Mouse (Mus musculus) adrenal gland, postnatal 14 days (tissue): ENCODE data around the gene Olfr108. TPM values are rescaled to one million over a fixed set of nuclear protein-coding genes. Genes with fewer than 3 reads are reported as not detected.

Experiments
- DNase-seq: peaks from one replicate; pipeline ENCODE4 v3.0.0; 2021; ENCODE audit warnings: mixed read lengths
- long read RNA-seq, 2 experiments: library from polyadenylated mRNA; stranded (forward); transcript quantifications; one replicate each; pipeline ENCODE4 v2.0.0; 2021
- total RNA-seq: library from RNA; stranded (reverse); gene quantifications from 2 replicates; pipeline ENCODE4 v1.2.3, GENCODE M21; 2021

The Olfr108 gene
- total RNA-seq, result not detected in 2 replicates
- long read RNA-seq, experiment 1, result 0 reads
- long read RNA-seq, experiment 2, result 0 reads

DNA sequence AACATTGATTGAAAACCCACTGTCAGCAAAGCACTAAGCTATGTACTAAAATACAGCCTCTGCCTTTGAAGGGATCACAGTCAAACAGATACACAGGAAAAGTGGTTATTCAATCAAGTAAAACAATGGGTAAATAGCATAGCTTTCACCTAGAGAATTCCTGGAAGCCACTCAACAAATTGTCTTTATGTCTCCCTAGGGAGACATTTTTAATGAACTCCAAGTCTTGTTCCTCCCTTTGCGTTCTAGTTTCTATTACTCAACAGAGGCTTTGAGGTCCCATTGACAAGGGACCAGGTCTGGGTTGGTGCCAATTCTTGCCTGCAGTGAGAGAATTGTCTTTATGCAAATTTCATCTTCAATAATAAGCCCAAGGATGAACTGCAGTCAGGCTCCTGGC lies at the start of gene Olfr108:
Olfr108 (plus strand) TSS at position 301 of the 400 bp plus-strand sequence.
- no peak for DNase-seq

- DNase-seq, result no peak
These were observed 46.4 kb upstream of the Olfr108 start, which contains the start of gene Olfr107 for GRCm38 (mm10) chr17:37398926-37399325. Gene Olfr107, plus strand, starts transcription at chr17:37399226.

GRCm38 (mm10) chr17:37413380-37413779 lies 31.9 kb upstream of the Olfr108 start:
- DNase-seq, result no peak

DNA sequence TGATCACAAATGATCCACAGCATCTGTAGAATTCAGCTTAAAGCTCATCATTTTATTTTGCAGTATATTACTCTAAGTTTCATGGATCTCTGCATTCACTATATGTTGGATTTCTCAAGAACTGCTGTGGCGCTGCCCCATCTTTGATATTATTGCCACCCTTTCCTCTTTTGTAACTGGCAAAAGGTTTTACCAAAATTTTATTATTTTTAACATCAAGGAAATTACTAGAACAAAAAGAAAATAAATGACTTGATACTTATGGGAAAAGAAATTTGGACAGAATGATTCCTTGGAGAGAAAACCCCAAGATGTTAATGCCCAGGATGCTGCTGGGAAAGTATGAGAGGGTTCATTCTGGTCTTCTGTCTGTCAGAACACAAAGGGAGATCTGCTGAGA lies 13.3 kb downstream of the Olfr108 start, which contains the start of gene Olfr109:
Olfr109 (plus strand) TSS at position 301 of the 400 bp plus-strand sequence.
- DNase-seq, result no peak

DNA sequence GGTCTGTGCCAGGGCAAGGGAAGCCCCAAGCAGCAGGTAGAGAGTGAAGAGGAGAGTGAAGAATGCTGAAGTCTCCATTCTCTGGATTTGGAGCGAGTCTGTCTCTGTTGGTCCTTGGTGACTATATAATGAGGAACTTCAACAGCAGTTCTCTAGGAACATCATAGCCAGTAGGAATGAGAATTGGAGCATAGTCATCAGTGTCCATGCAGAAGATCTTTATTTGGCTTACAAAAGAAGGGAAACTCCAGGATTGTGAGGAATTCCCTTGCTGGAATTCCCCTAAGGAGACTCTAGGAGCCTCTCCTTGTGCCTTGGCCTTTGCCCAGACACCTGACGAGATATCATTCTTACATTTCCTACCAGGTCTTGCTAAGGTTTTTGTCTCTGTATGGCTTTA lies 38.2 kb downstream of the Olfr108 start, which contains the start of gene H2-M2:
H2-M2 (minus strand) TSS at position 101 of the 400 bp plus-strand sequence.
- no peak for DNase-seq

DNA sequence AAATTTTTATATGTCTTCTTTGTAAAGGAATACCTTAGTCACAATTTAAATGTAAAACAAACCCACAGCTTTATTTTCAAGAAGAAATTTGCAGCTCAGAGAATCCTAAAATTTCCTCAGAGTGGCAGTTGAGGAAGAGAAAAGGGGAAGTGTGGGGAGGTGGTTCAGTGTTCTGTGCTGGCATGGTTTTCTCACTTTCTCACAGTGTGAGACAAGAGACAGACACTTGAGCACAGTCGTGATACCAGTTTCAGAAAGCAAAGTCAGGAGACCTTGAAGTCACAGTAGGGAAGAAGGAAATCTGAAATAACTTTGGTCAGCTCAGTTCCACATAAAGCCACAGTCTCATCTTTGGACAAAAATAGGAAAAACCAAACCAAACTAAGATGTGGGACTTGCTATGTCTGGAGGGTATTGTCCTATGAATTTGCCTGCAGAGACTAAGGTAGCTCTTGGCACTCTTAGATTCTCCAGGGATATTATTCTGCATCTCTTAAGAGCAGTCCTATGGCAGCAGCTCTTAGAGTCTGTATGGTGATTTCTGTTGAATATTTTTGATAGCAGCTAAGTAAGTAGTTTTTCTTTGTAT lies 46.7 kb downstream of the Olfr108 start, which contains the start of gene Olfr110:
Olfr110 (plus strand) TSS at position 539 of the 589 bp plus-strand sequence.
- no peak for DNase-seq

Other genes with a start within 250 kb of the Olfr108 start
- not detected in 2 replicates for gene Olfr94, start 244.5 kb upstream of the Olfr108 start, total RNA-seq
- not detected in 2 replicates for gene Olfr95, start 232.4 kb upstream of the Olfr108 start, total RNA-seq
- gene Olfr96, start 225.3 kb upstream of the Olfr108 start, total RNA-seq, result not detected in 2 replicates
- not detected in 2 replicates for gene Olfr97, start 208.2 kb upstream of the Olfr108 start, total RNA-seq
- gene Olfr98, start 181.7 kb upstream of the Olfr108 start, total RNA-seq, result not detected in 2 replicates
- 3.3 and 5.9 TPM in 2 replicates for gene H2-M3, start 175.3 kb upstream of the Olfr108 start, total RNA-seq
- not detected in 2 replicates for gene Olfr99, start 162.0 kb upstream of the Olfr108 start, total RNA-seq
- not detected in 2 replicates for gene Olfr101, start 141.2 kb upstream of the Olfr108 start, total RNA-seq
- gene Olfr102, start 128.4 kb upstream of the Olfr108 start, total RNA-seq, result not detected in 2 replicates
- not detected in 2 replicates for gene Olfr103, start 105.8 kb upstream of the Olfr108 start, total RNA-seq
- not detected in 2 replicates for gene Olfr104-ps, start 85.9 kb upstream of the Olfr108 start, total RNA-seq
- gene Olfr105-ps, start 66.4 kb upstream of the Olfr108 start, total RNA-seq, result not detected in 2 replicates
- gene Olfr106-ps, start 55.1 kb upstream of the Olfr108 start, total RNA-seq, result not detected in 2 replicates
- not detected in 2 replicates for gene Olfr107, start 46.3 kb upstream of the Olfr108 start, total RNA-seq
- not detected in 2 replicates for gene Olfr109, start 13.4 kb downstream of the Olfr108 start, total RNA-seq
- 2.0 TPM in 1 of 2 replicates, not detected in the other for gene H2-M2, start 38.1 kb downstream of the Olfr108 start, total RNA-seq
- not detected in 2 replicates for gene Olfr110, start 47.0 kb downstream of the Olfr108 start, total RNA-seq
- not detected in 2 replicates for gene Olfr111, start 62.5 kb downstream of the Olfr108 start, total RNA-seq
- not detected in 2 replicates for gene Olfr112, start 124.0 kb downstream of the Olfr108 start, total RNA-seq
- gene Olfr113, start 132.2 kb downstream of the Olfr108 start, total RNA-seq, result not detected in 2 replicates
- not detected in 2 replicates for gene Olfr114, start 147.3 kb downstream of the Olfr108 start, total RNA-seq
- gene Olfr115, start 181.6 kb downstream of the Olfr108 start, total RNA-seq, result not detected in 2 replicates
- not detected in 2 replicates for gene Olfr116, start 181.7 kb downstream of the Olfr108 start, total RNA-seq
- not detected in 2 replicates for gene Olfr117, start 218.3 kb downstream of the Olfr108 start, total RNA-seq
- gene Olfr118, start 221.5 kb downstream of the Olfr108 start, total RNA-seq, result not detected in 2 replicates